Mouse (Mus musculus): Measurements from ENCODE around the gene Phf12.

Phf12 gene

GRCm38 (mm10) chr11:77970718-77971117 is 11.8 kb upstream of the Phf12 start:
- DNase-seq (ENCODE audit: low spot score): no peak

- no peak for DNase-seq (ENCODE audit: low spot score)
These were observed 9.0 kb upstream of the Phf12 start for GRCm38 (mm10) chr11:77973520-77973919.

DNA sequence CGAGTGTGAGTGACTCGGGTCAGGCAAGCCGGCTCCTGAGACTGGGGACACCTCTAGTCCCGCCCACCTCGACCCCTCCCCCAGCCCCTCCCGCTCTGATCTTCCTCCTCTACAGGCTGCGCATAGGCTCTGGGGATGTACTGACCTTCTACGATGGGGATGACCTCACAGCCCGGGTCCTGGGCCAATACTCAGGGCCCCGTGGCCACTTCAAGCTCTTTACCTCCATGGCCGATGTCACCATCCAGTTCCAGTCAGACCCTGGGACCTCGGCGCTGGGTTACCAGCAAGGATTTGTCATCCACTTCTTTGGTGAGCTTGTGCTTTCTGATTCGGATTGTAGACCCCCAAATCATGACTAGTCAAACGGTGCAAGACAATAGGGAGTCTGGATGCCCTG is 8.2 kb upstream of the Phf12 start:
- DNase-seq (ENCODE audit: low spot score): no peak

GRCm38 (mm10) chr11:77975873-77976272 is 6.7 kb upstream of the Phf12 start:
- DNase-seq (ENCODE audit: low spot score): no peak

DNA sequence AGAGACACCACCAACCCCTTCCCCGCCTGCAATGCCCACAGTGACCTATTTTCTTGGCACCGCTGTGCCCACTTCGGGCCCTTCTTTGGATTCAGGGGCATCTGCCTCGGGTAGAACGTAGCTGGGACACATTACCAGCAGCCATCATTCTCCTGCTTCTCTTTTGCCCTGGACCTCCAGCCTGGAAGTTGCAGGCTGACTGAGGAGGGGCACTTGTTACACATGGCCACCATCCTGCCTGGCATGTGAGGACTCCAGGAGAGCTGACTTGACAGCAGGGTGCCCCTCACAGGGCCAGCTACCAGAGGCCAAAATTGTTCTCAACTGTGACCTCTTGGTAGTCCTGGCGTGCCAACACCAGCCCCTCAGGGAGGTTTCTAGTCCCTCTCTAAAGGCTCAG is 4.4 kb upstream of the Phf12 start:
- no peak for DNase-seq (ENCODE audit: low spot score)

DNA sequence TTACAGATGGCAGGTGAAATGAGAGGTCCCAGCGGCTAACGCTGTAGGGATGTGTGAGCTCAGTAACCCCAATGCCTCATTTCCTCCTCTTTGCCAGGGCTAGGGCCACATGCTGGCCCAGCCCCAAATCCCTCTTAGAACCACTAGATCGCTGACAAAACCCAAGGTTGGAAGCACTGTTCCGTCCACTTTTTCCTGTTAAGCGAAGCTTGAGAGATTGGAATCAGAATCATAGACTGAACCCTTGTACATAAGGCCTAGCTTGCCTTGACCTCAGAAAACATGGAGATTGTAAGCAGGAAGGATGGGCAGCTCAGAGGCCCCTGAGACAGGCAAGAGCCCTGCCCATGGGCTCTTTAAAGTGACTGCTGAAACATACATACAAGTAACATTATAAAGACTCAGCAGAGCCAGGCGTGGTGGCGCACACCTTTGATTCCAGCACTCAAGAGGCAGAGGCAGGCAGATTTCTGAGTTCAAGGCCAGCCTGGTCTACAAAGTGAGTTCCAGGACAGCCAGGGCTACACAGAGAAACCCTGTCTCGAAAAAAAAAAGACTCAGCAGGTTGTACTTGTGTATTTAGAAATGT is 3.2 kb upstream of the Phf12 start:
- DNase-seq (ENCODE audit: low spot score): no peak

- peak; percentile 46 for DNase-seq (ENCODE audit: low spot score)
These were observed 2.0 kb upstream of the Phf12 start for GRCm38 (mm10) chr11:77980281-77981204.

DNA sequence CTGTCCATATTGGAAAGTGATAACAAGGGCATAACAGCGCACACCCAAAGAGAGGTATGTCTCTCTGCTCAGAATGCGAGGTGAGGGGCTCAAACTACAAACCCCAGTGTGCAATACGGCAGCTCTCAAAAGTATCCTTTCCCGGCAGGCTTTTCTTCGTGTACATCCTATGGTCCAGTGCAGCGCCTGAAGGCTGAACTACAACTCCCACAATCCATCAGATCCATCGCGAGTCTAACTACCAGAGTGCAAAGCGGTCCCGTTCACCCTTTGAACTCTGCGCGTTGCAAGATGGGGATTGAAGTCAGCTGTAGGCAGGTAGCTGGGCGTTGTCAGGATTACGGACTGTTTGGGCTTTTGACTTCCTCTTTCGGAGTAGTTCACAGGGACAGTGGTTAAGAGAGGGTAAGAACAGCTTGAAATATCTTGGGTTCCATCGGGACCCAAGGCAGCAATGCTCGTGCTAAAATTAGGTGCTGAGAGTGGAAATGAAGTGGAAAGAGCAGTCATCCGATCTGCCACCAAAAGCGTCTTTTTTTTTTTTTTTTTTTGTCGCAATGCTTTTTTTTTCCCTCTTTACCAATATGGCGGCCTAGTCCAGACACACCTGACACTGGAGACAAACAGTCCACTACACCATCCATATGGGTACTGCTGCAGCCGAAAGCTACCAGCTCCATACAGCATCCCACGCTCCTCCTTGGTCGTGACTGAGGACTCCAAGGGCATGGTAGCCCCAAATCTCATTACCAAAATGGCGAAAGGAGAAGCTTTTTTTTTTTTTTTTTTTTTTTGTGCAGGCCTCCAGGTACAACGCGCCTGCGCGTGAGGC is 729 bp upstream of the Phf12 start:
- DNase-seq (ENCODE audit: low spot score): peak; percentile 70

DNA sequence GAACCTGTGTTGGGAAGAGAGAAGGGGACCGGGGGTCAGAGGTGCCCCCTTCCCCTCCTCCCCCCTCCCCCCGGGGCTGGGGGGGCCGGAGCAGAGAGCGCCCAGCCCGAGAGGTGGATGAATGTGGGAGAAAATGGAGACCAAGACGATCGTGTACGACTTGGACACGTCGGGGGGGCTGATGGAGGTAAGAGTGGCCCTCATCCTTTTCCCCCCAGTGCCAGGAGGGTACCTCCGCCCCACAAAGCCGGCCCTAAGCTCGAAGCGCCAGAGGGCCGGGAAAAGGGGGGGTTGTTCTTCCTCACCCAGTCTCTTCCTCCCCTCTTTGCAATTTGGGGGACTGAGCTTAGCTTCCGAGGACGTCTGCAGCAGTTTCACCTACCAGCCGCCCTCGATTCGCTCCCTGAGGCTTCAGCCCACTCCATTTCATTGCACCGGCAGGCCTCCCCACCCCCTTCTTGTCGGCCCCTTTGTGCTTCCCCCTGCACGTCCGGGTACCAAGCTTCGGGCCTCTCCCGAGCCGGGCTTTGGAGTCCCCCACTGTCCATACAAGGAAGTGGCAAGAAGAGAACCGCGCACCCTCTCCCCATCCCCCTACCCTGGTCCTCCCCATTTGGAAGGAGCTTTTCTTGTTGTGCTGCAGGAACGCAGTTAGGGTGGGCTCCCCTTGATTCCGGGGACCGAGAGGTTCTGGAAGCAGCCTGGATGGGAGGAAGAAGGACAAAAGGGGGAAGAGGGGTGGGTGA is 810 bp downstream of the Phf12 start:
- peak; percentile 36 for DNase-seq (ENCODE audit: low spot score)

DNA sequence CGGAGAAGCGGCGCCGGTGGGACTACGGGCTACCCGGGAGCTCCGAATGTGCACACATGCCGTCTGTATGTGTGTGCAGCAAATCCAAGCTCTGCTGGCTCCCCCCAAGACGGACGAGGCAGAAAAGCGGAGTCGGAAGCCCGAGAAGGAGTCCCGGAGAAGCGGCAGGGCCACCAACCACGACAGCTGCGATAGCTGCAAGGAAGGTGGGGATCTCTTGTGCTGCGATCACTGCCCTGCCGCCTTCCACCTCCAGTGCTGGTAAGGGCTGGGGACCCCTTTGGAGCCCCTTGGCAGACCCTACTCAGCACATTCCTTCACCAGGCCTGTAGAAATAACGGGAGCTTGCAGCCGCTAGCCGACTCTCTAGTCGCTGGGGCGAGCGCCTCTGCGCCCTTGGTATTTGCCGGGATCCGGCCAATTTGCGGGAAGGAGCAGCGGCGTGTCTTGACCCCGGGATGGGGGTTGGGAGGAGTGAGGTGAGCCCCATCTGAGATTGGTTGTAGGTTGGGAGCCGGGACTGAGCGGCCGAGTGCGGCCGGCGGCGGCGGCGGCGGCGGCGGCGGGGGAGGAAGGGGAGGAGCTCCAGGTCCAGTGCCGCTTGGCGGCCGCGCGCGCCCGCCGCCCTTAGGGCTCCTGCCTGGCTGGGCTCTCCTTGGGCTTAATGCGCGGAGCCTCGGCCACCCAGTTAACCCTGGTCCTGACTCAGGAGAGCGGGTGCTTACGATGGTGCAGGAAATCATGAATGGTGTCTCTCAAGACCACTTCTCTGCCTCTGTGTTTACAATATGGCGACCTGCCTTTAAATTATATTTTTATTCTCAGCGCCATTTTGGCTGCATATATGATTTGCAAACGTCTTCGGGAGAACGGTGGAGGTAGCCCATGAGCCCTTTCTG is 1.6 kb downstream of the Phf12 start:
- peak; percentile 54 for DNase-seq (ENCODE audit: low spot score)

- peak; percentile 35 for DNase-seq (ENCODE audit: low spot score)
These were observed 2.3 kb downstream of the Phf12 start for GRCm38 (mm10) chr11:77984836-77985231.

DNA sequence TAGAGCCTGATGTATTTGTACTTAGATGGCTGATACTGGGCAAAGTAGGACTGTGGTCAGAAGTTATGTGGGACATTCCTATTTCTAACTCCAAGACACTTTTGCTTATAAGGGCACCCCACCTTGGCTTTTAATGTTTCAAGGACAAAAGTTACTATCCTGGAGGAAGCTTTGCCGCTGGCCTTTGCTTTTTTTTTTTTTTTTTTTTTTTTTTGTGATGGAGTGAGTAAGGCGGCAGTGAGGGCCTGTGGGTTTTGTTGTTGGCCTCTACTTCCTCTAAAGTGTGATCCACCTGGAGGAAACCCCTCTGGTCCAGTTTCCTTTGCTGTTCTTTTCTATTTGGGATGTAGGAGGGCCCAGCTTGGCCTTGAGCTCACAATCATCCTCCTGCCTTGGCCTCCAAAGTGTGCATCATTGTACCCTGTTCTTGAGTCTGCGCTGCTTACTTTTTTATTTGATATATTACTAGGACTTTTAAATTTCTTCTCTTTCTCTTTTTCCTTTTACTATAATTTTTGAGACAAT is 3.0 kb downstream of the Phf12 start:
- no peak for DNase-seq (ENCODE audit: low spot score)

DNA sequence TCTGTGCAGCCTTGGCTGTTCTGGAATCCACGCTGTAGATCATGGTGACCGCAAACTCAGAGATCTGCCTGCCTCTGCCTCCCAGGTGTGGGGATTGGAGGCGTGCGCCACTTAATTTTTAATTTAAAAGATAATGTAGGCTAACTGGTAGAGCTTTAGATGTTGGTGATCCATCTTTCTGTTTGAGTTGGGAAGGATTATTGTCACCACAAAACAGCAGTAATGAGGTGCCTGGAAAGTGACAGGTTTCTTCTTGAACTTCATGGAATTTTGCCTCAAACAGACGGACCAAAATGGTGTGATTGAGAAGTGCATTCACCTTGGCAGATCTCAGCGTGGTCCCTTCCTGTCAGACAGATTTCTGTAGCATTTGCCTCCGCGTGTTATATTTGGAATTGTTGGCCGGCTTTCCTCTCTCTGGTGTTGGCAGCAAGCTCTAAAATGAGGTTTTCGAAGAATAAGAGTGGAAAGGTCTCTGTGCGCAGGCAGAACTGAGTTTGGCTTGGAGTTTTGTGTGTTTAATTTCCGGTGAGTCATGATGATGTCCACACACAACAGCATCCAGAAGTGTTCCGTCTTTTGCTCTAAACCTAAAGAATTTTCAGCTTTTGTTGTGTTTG is 6.6 kb downstream of the Phf12 start:
- DNase-seq (ENCODE audit: low spot score): no peak

DNA sequence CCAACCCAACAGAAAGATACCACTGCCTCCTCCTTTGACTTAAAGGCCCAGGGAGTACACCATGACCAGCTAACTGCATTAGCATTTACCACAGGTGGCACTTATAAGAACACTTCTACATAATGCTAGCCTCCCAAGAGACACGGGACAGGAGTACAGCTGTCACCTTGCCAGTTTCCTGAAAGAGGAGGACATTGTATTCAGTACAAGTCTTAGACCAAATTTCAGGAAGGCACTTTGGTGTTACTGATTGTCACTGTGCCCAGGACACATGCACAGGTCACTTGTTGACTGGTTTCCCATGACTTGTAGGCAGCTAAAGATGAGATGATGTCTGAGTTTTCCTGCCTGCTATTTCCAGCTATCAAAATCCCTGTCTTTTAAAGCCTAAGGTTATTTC is 13.0 kb downstream of the Phf12 start:
- DNase-seq (ENCODE audit: low spot score): no peak

GRCm38 (mm10) chr11:78006446-78006845 is 23.9 kb downstream of the Phf12 start:
- no peak for DNase-seq (ENCODE audit: low spot score)

DNA sequence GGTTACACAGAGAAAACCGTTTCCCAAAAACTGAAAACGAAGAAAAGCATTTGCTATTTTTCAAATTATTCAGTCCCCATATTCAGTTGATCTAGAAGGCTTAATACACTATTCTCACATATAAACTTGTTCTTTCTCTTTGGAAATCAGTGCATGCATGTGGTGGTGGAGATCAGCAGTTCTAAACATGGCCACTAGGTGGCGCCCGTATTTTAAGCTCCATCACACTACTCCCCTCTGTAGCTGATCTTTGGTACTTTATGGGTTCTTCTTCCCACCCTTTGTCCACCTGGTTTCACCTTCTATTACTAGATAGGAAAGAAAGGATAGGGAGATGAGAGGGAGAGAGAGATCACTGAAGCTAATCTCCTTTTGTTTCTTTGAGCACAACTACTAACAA is 37.1 kb downstream of the Phf12 start:
- DNase-seq (ENCODE audit: low spot score): peak; percentile 70

DNA sequence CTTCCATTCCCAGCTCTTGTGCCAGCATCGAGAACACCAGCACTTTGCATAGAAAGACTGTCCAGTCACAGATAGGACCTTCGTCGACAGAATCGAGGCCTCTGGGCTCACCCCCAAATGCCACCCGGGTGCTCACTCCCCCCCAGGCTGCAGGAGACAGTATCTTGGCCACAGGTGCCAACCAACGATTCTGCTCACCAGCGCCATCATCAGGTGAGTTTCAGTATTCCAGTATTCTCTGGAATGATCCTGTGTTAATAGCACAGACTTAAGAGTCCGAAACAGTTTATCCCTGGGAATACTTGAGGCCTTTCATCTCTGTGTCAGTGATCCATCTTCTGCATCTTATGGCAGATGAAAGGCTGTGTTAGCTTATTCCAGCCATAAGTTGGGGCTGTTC is 41.1 kb downstream of the Phf12 start:
- DNase-seq (ENCODE audit: low spot score): no peak

DNA sequence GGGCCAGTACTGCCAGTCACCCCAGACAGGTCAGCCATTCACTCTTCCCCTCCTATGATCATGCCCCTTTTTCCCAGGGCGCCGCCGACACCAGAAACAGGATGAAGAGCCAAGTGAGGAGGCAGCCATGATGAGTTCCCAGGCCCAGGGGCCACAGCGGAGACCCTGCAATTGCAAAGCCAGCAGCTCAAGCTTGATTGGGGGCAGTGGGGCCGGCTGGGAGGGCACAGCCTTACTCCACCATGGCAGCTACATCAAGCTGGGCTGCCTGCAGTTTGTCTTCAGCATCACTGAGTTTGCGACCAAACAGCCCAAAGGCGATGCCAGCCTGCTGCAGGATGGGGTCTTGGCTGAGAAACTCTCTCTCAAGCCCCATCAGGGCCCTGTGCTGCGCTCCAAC is 46.7 kb downstream of the Phf12 start:
- no peak for DNase-seq (ENCODE audit: low spot score)

DNA sequence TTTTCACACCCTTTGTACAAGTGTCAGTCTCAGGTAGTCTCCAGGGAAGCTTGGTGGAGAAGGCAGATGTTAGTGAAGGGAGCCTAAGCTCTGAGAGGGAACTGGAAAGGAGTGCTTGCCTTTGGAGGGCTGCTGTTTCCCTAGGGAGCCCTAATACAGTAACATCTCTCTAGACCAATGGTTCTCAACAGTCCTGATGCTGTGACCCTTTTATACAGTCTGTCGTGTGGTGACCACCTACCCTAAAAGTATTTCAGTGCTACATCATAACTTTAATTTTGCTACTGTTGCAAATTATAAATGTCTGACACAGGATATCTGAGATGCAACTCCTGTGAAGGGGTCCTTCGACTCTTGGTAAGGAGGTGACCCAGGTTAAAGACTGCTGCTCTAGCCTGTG is 48.0 kb downstream of the Phf12 start:
- DNase-seq (ENCODE audit: low spot score): no peak

DNA sequence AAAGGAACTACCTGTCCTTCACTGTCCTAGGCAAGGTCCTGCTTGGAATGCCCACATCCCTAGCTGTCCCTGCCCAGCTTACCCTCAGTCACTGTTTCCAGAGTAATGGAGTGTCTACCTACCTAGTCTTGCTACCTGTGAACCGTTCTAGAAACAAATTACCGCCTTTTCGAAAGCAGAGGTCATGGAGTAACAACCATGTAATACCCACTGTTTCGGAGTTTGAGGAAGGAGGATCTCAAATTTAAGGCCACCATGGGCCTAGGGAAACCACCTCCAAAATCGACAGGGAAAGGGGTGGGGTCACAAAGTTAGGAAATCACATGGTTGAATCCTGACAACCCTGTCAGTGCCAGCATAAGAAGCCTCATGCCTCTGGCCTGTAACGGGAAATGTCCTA is 48.8 kb downstream of the Phf12 start:
- no peak for DNase-seq (ENCODE audit: low spot score)
